Mouse (Mus musculus): ENCODE data around the gene Etv4.

Etv4 gene

DNA sequence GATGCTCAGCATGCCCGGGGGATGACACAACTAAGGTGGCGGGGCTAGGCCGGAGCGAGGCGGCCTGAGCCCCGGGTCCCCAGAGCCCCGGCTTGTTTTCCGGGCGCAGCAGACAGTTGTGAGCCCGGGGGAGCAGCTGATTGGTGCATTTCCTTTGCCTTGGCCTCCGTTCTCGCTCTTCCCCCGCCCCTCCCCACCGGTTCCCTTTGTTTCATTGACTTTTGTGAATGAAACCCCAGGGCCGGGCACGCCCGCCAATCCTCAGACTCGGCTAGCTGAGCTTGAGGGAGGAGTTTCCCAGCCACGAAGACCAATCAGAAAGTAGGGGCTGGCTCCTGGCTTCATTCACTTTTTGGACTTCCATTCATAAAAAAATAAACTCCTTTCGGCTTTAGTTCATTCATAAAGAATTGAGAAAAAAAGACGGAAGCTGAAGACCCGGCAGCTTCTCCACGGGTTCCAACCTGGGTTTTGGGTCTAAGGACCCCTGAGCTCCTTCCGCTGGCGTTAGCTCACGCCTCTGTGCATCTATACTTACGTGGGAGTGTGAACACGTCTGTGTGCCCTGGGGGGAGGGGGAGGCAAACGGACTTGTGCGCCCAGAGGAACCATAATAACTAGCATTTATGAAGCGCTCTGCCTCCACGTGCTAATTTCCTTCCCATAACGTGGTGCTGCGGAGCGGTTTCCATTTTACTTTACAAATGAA lies at the start of gene Etv4:
Gene Etv4, minus strand, starts transcription at position 229 of the 709 bp plus-strand sequence.
- peak; percentile 60 to 69 for DNase-seq (ENCODE audit: low spot score in 2 of 2)

DNA sequence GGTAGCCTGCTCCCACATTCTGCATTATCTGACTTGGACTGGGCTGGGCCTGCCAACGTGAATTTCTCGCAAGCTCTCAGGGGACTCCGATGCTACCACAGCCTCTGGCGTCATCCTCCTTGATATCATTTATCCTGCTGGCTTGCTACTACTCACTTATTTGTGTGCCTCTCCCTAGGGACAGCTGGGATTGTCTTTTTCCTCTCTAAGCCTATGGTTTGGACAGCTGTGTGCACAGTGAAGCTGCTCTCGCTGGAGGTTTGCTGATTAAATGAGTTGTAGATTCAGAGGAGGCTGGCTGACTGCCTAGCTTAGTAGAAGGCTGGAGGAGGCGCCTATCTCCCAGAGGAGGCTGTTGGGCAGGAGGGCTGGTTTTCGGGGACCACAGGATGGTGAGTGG lies 46.8 kb upstream of the Etv4 start:
- DNase-seq (ENCODE audit: low spot score in 2 of 2) = no peak

DNA sequence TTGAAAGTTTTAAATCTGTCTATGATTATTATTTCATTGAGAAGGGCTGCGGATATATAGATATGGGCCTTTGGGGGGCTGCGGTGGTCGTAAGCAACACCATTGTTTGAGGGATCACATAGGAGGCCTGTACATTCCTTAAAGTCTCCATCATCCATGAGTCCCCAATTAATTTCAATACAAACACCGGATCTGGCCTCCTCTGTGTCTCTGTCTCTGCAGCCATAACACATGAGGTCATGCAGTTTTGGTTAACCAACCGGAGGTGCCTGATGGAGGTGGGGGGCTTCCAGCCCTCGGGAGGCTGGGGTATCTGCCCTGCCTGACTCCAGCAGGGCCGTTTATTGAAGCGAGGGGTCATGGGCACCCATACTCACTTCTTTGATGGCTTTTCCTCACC lies 45.4 kb upstream of the Etv4 start:
- DNase-seq (ENCODE audit: low spot score in 2 of 2) = no peak

DNA sequence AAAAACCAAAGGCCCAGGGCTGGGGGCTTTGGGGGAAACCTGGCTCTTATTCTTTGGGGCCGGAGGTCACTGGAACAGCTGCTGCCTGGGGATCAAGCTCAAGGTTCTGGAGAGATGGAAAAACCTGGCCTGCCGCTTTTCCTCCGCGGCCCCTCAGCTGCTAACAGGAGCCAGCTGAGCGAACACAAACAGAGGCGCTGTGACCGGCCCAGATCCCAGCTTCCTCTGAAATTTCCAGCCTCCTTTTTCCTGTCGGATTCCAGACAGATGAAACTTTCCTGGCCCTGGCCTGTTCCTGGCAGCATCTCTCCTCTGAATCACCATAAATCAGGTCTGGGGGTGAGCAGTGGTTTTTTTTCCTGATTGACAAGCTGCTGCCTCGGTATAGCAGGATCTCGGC lies 44.9 kb upstream of the Etv4 start:
- peak in 1 of 2 experiments; percentile 13 for DNase-seq (ENCODE audit: low spot score in 2 of 2)

DNA sequence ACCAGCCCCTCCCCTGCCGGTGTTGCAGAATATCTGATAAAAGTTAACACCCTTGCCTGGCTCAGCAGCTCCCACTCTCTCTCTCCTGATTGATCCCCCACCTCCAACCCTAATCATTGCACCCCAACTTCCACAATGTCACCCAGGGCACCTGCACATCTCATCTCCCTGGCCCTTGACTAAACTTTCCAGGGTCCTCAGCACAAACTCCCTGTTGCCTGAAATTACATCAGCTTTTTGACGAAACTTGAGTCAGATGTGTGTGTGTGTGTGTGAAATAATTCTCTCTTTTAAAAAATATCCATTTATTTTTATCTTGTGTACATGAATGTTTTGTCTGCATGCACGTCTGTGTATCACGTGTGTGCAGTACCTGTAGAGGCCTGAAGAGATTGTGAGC lies 43.5 kb upstream of the Etv4 start:
- no peak for DNase-seq (ENCODE audit: low spot score in 2 of 2)

DNA sequence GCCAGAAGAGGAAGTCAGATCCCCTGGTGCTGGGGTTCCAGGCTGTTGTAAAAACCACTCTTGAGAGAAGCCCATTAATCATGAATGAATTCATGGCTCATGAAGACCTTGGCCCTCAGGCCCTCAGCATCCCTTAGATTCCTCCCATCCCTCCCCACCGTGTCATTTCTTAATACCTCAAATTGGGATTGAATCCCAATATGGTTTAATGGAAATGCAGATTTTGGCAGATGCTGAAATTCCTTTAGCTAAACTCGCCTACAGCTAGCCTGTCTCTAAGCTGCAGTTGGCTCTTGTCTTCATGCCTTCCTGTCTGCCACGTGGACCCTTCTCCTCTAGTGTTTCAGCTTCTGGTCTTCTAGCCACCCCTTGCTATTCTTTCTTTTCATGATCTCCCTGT lies 38.0 kb upstream of the Etv4 start:
- no peak for DNase-seq (ENCODE audit: low spot score in 2 of 2)

DNA sequence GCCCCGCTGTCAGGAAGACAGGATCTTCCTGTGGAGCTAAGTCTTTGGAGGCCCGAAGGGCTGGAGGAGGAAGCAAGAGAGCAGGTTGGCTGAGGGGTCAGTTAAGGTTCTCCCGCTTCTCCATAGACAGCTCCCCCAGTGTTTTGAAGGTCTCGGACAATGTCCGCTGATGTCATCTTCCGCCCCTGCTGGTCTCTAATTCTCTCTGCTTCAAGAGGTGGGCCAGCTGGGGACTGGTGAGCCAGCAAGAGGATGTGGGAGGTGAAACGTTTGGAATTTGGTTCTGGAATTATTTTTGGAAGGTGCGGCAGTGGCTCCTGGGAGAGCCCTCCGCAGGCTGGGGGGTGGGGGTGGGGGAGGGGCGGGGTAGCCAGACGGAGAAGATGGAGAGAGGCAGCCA lies 35.7 kb upstream of the Etv4 start:
- DNase-seq (ENCODE audit: low spot score in 2 of 2) = no peak

DNA sequence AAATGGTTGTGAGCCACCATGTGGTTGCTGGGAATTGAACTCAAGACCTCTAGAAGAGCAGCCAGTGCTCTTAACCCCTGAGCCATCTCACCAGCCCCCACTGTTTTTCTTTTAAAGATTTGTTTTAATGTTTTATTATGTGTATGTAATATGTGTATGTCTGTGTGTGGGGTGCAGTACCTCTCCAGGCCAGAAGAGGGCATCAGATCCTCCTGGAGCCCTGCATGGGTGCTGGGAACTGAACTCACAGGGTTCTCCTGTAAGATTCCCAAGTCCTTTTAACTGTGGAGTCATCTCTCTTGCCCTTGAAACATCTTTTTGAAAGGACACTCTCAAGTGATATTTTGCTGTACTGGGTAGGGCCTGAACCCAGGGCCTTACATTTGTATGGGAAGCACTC lies 34.7 kb upstream of the Etv4 start:
- no peak for DNase-seq (ENCODE audit: low spot score in 2 of 2)

DNA sequence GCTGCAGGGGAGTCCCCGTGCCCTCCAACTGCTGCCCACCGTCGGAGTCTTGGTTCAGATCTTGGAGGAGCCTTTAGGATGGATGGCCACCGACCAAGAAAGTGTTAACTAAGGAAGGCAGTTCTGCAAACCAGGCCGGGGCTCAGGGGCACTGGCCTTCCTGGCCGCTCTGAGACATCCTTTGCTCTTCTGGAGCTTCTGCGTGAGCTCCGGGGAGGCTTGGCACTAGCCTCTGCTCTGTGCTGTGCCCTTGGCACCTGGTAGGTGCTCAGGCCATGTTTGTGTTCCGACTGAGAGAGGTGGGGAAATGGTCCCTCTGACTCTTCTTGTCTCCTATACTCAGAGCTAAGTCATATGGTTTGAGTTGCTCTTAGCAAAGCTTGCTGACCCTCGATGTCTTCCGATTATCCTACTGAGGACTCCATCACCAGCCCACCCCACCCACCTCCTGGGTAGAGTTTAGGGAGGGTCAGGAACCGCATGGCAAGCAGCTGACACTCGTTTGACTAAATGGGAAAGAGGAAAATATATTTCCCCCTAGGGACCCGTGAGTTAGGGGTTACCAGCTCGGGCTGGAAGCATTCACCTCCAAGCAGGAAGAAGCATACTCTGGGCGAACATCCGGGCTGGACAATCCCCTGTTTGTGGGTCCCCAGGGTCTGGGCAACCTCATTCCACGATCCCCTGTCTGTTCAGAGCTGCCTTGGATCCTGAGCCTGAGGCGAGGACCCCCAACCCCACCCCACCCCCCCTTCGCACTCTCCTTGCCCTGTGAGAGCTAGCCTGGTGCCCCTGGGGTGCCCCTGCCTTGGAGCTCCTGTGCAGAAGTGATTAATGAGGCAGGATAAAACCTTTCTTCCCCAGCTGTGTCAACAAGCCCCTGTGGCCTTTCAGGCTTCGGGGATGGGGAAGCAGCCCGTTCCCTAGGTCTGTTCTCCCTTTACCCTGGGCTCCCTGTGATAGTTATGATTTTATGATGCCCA lies 30.2 kb upstream of the Etv4 start:
- no peak for DNase-seq (ENCODE audit: low spot score in 2 of 2)

DNA sequence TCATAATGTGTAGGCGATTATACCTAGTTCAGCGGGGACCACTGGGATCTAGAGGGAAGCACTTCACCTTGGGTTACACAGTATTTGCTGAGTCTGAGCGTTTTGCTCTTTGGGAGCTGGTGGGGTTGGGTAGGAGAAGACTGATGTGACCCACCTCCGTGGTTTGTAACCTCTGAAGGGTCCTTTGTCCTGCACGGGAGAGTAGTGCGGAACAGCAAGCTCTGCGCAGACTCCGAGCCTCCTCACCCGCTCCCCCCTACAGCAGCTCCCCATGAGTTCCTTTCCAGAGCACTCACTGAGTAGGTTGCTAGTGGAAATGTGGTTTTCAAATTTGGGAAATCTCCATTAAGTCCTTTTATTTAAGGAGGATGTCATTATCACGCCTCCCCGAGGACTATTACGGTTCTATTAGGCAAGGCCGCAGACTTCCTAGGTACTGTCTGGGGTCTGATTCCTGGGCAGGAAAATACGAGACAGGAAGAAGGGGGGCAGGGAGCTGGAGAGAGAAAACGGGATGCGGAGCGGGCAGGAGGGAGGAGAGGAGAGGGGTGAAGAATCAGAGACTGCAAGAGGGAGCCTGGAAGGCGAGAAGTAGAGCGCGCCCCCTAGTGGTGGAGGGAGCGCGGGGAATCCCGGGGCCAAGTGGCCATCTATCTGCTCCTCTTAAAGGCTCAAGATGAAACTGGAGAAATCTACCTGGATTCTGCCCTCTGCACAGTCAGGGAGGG lies 29.4 kb upstream of the Etv4 start:
- peak; percentile 25 to 75 for DNase-seq (ENCODE audit: low spot score in 2 of 2)

DNA sequence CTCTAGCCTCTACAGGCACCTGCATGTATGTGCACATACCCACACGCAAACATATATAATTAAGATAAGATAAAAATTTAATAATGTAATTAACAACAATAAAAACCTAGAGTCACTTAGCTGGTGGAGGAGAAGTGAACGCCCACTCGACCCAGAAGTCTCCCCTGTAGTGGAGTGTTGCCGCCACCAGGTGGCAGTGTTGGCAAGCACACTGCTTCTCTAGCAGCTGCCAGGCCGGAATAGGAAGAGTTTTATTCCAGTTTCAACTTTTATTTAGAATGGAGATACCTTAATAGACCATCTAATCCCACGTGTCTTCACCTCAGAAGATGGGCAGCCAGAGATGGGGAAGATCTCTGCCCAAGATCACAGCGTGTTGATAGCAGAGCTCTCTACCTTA lies 28.1 kb upstream of the Etv4 start:
- peak; percentile 68 for DNase-seq (ENCODE audit: low spot score in 2 of 2)

DNA sequence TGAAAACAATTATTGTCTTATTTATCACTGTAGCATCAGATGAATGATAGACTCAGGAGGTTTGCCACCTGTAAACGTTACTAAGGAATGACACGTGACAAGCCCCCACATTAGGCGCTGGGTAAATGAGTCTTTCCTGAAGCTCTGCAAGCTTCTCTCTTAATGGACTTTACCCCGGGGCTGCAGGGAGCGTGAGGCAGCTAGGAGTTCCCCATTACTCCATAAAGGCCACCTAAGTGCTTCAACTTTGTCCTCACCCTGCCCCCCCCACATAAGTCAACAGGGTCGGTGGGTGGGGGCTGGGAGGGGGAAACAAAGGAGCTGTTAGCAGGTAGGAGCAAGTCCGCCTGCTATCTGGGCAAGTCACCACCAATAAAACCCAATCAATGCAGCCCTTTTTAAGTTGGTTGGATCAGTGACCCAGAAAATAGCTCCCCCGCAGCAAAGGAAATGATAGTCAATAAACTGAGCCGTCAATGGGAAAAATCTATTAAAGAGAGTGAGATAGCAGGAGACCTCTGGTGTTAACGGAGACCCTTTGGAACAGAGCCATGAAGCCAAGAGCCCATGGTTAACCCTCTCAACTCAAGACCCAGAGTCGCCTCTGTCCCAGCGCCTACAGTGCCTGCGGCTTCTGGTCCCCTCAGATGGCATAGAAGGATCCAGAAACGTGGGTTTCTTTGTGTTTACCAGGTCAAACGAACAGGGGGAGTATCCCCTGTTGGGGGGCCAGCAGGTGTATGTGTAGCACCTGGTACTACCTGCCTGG lies 24.1 kb upstream of the Etv4 start:
- DNase-seq (ENCODE audit: low spot score in 2 of 2) = no peak

DNA sequence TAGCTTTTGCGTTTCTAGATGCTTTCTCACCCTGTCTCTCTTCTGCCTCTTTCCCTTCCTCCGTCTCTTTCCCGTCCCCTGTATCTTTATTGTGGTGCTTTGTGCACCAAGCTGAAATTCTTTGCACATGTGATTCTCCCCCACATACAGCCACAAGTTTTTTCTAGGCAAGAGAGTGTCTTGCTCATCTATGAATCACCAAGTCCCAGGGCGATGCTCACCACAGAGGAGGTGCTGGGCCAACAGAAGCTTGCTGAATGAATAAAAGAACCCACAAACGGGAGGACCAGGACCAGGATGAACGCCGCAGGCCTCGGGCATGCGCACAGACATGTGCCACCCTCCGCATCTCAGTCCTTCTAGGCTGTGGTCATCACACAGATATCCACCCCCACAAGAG lies 22.1 kb upstream of the Etv4 start:
- no peak for DNase-seq (ENCODE audit: low spot score in 2 of 2)

DNA sequence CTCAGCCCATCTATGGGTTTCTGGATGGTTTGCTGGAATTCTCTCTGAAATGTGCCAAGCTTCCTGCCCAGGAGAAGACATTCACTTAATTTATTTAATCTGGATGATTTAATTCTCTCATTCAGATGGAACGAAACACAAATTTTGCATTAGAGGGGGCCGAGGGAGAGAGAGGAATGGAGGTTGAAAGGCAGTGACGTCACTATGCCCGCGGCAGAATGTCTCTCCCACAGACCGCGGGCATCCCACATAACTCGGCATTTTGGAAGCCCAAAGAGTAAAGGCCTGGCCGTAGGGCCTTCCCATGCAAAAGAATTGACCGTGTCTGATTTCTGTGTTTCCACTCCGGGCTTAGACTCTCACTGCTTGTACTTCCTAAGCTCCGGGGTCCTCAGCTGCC lies 21.6 kb upstream of the Etv4 start:
- no peak for DNase-seq (ENCODE audit: low spot score in 2 of 2)

DNA sequence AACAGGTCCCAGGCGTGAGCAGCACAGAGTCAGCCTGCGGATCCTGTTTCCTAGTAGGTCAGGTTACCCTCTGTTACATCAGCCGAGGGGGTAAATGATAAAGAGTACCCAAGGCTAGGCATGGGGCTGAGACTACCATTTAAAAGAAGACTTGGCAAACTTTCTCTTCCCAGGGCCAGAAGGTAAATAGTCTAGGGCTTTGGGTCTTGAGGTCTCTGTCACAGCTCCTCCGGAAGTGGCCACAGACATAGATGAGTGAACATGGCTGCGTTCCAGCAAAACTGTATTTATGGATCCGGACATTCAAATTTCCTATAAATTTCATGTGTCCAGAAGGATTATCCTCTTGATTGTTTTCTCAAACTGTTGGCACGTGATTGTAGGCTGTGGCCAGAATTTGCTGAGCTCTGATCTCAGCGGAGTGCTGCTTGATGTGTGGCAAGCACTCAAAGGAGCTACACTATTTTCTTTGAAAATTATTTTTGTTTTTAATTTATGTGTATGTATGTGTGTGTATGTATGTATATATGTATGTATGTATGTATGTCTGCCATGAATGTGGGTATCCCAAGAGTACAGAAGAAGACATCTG lies 20.0 kb upstream of the Etv4 start:
- DNase-seq (ENCODE audit: low spot score in 2 of 2) = no peak

DNA sequence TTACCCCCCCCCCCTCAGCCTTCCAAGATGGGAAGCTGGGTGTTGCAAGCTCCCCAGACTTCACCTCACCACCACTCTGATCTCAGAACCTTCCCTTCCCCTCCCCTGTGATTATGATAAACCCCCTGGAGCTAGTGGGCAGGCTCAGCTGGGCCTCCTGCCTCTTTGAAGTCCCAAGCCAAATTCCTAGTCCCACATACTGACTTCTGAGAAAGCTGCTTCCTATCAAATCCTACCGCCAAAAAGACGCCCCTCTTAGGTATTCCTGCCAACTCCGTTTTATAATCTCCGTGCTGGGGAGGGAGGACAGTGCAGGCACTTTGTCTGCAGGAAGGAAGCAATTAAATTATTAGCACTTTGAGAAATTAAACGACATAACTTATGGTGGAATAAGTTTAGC lies 16.2 kb upstream of the Etv4 start:
- DNase-seq (ENCODE audit: low spot score in 2 of 2) = no peak

DNA sequence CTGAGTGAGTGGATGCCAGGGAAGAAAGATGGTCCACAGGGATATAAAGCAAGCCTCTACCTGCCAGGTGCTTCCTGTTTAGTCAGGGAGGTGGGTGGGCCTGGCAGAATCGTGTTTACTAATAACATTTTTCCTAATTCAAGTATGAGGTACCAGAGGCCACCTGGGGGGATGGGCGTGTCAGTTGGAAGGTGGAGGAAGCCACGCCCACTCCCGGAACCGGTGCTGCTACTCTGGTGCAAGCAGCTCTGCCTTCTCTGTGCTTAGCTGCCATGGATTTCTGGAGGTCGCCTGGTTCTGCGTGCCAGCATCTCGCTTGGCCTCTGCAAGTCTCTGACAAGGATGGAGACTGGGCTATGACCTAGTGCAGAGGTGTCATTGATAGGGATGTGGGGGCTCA lies 12.9 kb upstream of the Etv4 start:
- peak; percentile 37 to 48 for DNase-seq (ENCODE audit: low spot score in 2 of 2)

DNA sequence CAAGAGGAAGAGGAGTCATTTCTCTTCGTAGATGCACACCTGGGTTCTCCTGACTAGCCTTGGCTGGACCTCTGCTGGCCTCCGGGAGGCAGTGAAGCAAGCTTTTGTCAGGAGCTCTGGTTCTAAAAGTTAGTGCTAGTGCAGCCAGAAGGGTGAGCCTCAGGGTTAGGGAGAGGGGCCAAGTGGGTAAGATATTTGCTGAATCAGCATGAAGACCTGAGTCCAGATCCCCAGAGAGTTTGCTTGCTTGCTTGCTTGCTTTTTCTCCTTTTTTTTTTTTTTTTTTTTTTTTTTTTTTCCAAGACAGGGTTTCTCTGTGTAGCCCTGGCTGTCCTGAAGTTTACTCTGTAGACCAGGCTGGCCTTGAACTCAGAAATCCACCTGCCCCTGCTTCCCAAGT lies 12.2 kb upstream of the Etv4 start:
- no peak for DNase-seq (ENCODE audit: low spot score in 2 of 2)

DNA sequence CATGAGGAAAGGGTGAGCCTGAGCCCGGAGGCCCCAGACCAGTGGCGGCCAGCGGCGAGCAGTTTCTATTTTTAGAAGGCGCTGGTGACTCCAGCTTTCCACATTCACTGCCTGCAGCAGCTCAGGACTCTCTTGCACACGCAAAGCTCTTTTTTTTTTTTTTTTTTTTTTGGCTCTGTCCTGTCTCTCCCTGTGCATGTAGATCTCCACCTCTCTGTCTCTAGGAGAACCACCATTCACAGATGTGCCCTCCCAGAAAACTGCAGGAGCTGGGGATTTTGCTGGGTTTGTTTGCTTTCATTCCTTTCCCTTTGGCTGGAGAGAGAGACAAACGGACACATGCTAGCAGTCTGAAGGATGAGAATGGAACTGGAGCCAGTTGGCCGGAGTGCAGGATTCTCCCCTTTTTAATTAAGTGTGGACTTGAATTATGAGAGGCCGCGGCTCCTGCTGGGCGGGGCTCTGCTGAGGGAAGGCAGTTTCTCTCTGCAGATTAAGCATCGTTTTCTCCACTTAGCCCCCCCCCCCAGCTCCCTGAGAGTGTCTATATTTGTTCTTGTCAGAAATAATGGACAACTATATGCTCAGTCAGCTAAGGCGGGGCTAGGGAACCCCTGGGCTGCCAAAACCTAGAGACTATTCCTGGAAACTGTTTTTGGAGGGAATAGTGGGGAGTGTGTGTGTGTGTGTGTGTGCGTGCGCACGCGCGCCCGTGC lies 5.8 kb upstream of the Etv4 start:
- DNase-seq (ENCODE audit: low spot score in 2 of 2) = no peak

DNA sequence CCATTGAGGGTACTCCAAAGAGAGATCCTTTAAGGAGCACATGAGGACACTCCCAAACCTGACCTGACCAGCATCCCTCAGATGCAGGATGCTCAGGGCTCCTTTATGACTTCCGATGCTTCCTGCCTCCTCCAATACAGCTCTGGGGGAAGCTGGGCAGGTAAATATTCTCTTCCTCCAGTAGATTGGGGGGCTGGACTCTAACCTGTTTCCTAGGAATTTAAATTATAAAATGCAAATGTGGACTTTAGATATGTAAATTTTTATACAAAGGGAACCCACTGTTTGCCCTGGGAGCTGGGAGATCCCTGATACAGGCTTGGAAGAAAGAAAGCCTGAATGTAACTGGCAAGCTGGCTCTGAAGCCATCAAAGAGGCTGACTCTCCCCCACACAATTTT lies 2.3 kb upstream of the Etv4 start:
- no peak for DNase-seq (ENCODE audit: low spot score in 2 of 2)

DNA sequence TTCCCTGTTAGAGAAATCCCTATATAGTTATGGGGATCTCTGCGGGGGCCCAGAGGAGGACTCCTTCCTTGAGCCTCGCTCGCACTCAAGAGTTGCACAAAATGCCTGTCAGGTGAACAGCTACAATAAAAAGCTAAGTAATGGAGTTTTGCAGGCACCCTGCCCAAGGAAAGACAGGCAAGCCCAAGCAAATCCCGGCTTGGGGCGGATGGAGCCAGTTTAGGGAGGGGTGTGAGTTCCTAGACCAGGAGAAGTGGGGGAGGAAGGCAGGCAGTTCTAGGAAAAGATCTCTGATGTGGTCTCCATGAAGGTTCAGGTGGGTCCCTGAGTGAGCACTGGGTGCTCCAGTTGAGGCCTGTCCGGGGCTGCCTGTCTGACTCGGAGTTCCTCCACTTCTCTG lies 1.5 kb upstream of the Etv4 start:
- DNase-seq (ENCODE audit: low spot score in 2 of 2) = peak in 1 of 2 experiments; percentile 41

All from urinary bladder, adult 18-20 months (tissue).